Mouse (Mus musculus) hindbrain, embryonic 16.5 days (tissue): ENCODE results near the gene Proca1. TPM values are rescaled to one million over a fixed set of nuclear protein-coding genes. Genes with fewer than 3 reads are reported as not detected.
"Not testable (repeated sequence)": the region's sequence is repeated elsewhere in the genome, so short reads cannot be mapped to it uniquely, and the experiment has no call there.

Experiments
- ATAC-seq: fragments of 200-750 bp; cut with Nextera tagmentation; 2 replicates; pipeline ENCODE4 v1.8.0; 2017; ENCODE audit warnings: moderate TSS enrichment, moderate library complexity
- H3K27ac ChIP-seq: fragments of 300-500 bp; sonication (generic); 2 replicates; pipeline ENCODE4 v1.5.1; 2014; ENCODE audit warnings: low read depth, mild to moderate bottlenecking, control low read depth, low read length, moderate library complexity
- H3K27me3 ChIP-seq: fragments of 300-500 bp; sonication (generic); replicated peaks from 2 replicates; pipeline ENCODE4 v1.6.1; 2014; ENCODE audit warnings: low read length; ENCODE audit not compliant: control insufficient read depth, insufficient read depth
- H3K36me3 ChIP-seq: fragments of 300-500 bp; sonication (generic); 2 replicates; pipeline ENCODE4 v1.6.1; 2014; ENCODE audit warnings: mild to moderate bottlenecking, low read length, moderate library complexity, mixed read lengths; ENCODE audit not compliant: control insufficient read depth, insufficient read depth
- H3K4me1 ChIP-seq: fragments of 300-500 bp; sonication (generic); 2 replicates; pipeline ENCODE4 v1.6.1; 2014; ENCODE audit warnings: low read depth, low read length; ENCODE audit not compliant: control insufficient read depth, insufficient read depth
- H3K4me2 ChIP-seq: fragments of 300-500 bp; sonication (generic); 2 replicates; pipeline ENCODE4 v1.6.1; 2014; ENCODE audit warnings: mild to moderate bottlenecking, low read length, control low read depth, moderate library complexity
- H3K4me3 ChIP-seq: fragments of 300-500 bp; sonication (generic); 2 replicates; pipeline ENCODE4 v1.5.1; 2014; ENCODE audit warnings: mild to moderate bottlenecking, low read length, control low read depth, moderate library complexity
- H3K9ac ChIP-seq: fragments of 300-500 bp; sonication (generic); 2 replicates; pipeline ENCODE4 v1.6.1; 2014; ENCODE audit warnings: low read depth, mild to moderate bottlenecking, control low read depth, low read length, moderate library complexity
- H3K9me3 ChIP-seq: fragments of 300-500 bp; sonication (generic); 2 replicates; pipeline ENCODE4 v1.6.1; 2014; ENCODE audit warnings: mild to moderate bottlenecking, low read length, moderate library complexity; ENCODE audit not compliant: control insufficient read depth
- WGBS: fragments of 180-500 bp; shearing (Covaris S2); extraction: QIAGEN DNeasy Blood & Tissue Kit; methylation state at CpG from one replicate; pipeline ENCODE4 v1.1.7; 2014; 5-methylcytosine and 5-hydroxymethylcytosine counted together
- polyA plus RNA-seq: library from polyadenylated mRNA; unstranded; fragments of >200 nt; fragmentation: Nextera tagmentation; extraction: Ambion mirVana; gene quantifications from 2 replicates; pipeline ENCODE4 v1.2.1, GENCODE M21; 2015

Gene Proca1
- polyA plus RNA-seq, 1 experiment from 2014 or later: 4.0 TPM

GRCm38 (mm10) chr11:78183884-78184514 is 9.2 kb upstream of the Proca1 start:
- Histone ChIP-seq H3K9me3 (no peaks in the 10 kb centered on the region), H3K4me1 (peaks cover 28% of the 10 kb centered on the region), H3K36me3 (peaks cover 12% of the 10 kb centered on the region), H3K4me3 (peak overlapping the region; percentile 77), H3K27ac (peak overlapping the region; percentile 54; the same call in 1 of the 2 replicates), H3K4me2 (peak overlapping the region; percentile 51), H3K9ac (peak overlapping the region; percentile 45; the same call in 1 of the 2 replicates), H3K27me3 (no peaks in the 10 kb centered on the region)
- 45% methylated on average over 10 of the region's 10 CpGs for WGBS
- ATAC-seq: no peak

- peaks cover 24% of the 10 kb centered on the region for H3K4me1 ChIP-seq
- 94% methylated on average over 6 of the region's 6 CpGs for WGBS
- H3K9ac ChIP-seq, H3K9me3 ChIP-seq, H3K4me3 ChIP-seq, ATAC-seq, H3K27me3 ChIP-seq, H3K4me2 ChIP-seq, H3K27ac ChIP-seq: not testable (repeated sequence)
- H3K36me3 ChIP-seq: peaks cover 12% of the 10 kb centered on the region
Observed at GRCm38 (mm10) chr11:78184702-78185101, 8.5 kb upstream of the Proca1 start.

- WGBS: under 1% methylated on average over 74 of the region's 80 CpGs
Observed at GRCm38 (mm10) chr11:78188331-78189233, 4.6 kb upstream of the Proca1 start, which contains the start of gene Rab34. TSS of gene Rab34 (plus strand) at chr11:78188430.

GRCm38 (mm10) chr11:78189234-78190040 is 3.8 kb upstream of the Proca1 start:
- Histone ChIP-seq H3K4me2 (peak overlapping the region; percentile 70), H3K4me1 (peaks cover 9% of the 10 kb centered on the region), H3K4me3 (peak overlapping the region; percentile 78), H3K9ac (peak overlapping the region; percentile 93), H3K27me3 (no peaks in the 10 kb centered on the region), H3K9me3 (no peaks in the 10 kb centered on the region), H3K27ac (peak overlapping the region; percentile 89), H3K36me3 (peaks cover 9% of the 10 kb centered on the region; the same call in 1 of the 2 replicates)
- peak; percentile 82 for ATAC-seq
- under 1% methylated on average over 37 of the region's 42 CpGs for WGBS

More at GRCm38 (mm10) chr11:78188331-78189233, 4.6 kb upstream of the Proca1 start, which contains the start of gene Rab34:
- no peaks in the 10 kb centered on the region for H3K9me3 ChIP-seq
- peaks cover 9% of the 10 kb centered on the region; the same call in 1 of the 2 replicates for H3K36me3 ChIP-seq
- H3K9ac ChIP-seq: peak within 1 kb of the TSS; percentile 93
- ATAC-seq: peak; percentile 80
- peak within 1 kb of the TSS; percentile 78 for H3K4me3 ChIP-seq
- H3K27ac ChIP-seq: peak within 1 kb of the TSS; percentile 89
- H3K4me2 ChIP-seq: peak within 1 kb of the TSS; percentile 70
- H3K4me1 ChIP-seq: peaks cover 13% of the 10 kb centered on the region
- H3K27me3 ChIP-seq: no peaks in the 10 kb centered on the region

GRCm38 (mm10) chr11:78190041-78190440 is 3.2 kb upstream of the Proca1 start:
- Histone ChIP-seq H3K36me3 (peaks cover 9% of the 10 kb centered on the region; the same call in 1 of the 2 replicates), H3K4me3 (peak overlapping the region; percentile 78; the same call in 1 of the 2 replicates), H3K4me1 (peaks cover 12% of the 10 kb centered on the region), H3K9me3 (no peaks in the 10 kb centered on the region), H3K27ac (peak overlapping the region; percentile 89), H3K4me2 (peak overlapping the region; percentile 70), H3K27me3 (no peaks in the 10 kb centered on the region), H3K9ac (no peak overlapping the region; the same call in 1 of the 2 replicates)
- no peak for ATAC-seq
- WGBS: 67% methylated on average over 6 of the region's 6 CpGs

- Histone ChIP-seq H3K27ac (no peak overlapping the region), H3K36me3 (peaks cover 9% of the 10 kb centered on the region; the same call in 1 of the 2 replicates), H3K4me1 (peaks cover 11% of the 10 kb centered on the region), H3K27me3 (no peaks in the 10 kb centered on the region), H3K9me3 (no peaks in the 10 kb centered on the region), H3K4me3 (peak overlapping the region; percentile 38), H3K9ac (peak overlapping the region; percentile 50), H3K4me2 (peak overlapping the region; percentile 58)
- 3% methylated on average over 27 of the region's 30 CpGs for WGBS
- peak; percentile 68 for ATAC-seq
Observed at GRCm38 (mm10) chr11:78194411-78195100, 1.4 kb downstream of the Proca1 start.

- WGBS: 59% methylated on average over 23 of the region's 23 CpGs
- H3K27ac ChIP-seq: no peak overlapping the region
- H3K36me3 ChIP-seq: peaks cover 9% of the 10 kb centered on the region; the same call in 1 of the 2 replicates
- peaks cover 4% of the 10 kb centered on the region for H3K4me1 ChIP-seq
- no peak for ATAC-seq
- no peaks in the 10 kb centered on the region for H3K27me3 ChIP-seq
- peak overlapping the region; percentile 38 for H3K4me3 ChIP-seq
- H3K9me3 ChIP-seq: no peaks in the 10 kb centered on the region
- peak overlapping the region; percentile 58 for H3K4me2 ChIP-seq
- H3K9ac ChIP-seq: peak overlapping the region; percentile 50; the same call in 1 of the 2 replicates
Observed at GRCm38 (mm10) chr11:78195101-78195863, 2.1 kb downstream of the Proca1 start.
